Mouse (Mus musculus) lung, adult 2 months (tissue): Measurements from ENCODE around the gene Clint1. TPM values are rescaled to one million over a fixed set of nuclear protein-coding genes. Genes with fewer than 3 reads are reported as not detected.

ENCODE experiments used
- DNase-seq: peaks from one replicate; pipeline ENCODE4 v3.0.0; 2022
- H3K4me1 ChIP-seq: fragments of 200-500 bp; 2 replicates; pipeline ENCODE4 v1.6.1; 2011; ENCODE audit warnings: low read length; ENCODE audit not compliant: control insufficient read depth, insufficient read depth
- H3K4me3 ChIP-seq: fragments of 200-500 bp; replicated peaks from 2 replicates; pipeline ENCODE3; 2011; ENCODE audit warnings: low read depth, mild to moderate bottlenecking, control low read depth, low read length; ENCODE audit errors: extremely low read depth
- CTCF ChIP-seq: fragments of 200-500 bp; IDR thresholded peaks from 2 replicates; pipeline ENCODE4 v1.5.1; 2011; ENCODE audit warnings: mild to moderate bottlenecking, low read length, control low read depth; ENCODE audit not compliant: insufficient read depth
- POLR2A ChIP-seq: fragments of 200-500 bp; IDR thresholded peaks from 2 replicates; pipeline ENCODE4 v1.6.1; 2011; ENCODE audit warnings: low read depth, mild to moderate bottlenecking, control low read depth, low read length, borderline replicate concordance; ENCODE audit errors: extremely low read depth
- WGBS: fragments of 180-500 bp; shearing (Covaris S2); methylation state at CpG from one replicate; pipeline ENCODE4 v1.1.7; 2018; 5-methylcytosine and 5-hydroxymethylcytosine counted together
- polyA plus RNA-seq: library from polyadenylated mRNA; depleted of rRNA; stranded (reverse); fragments of >200 nt; gene quantifications from 2 replicates; pipeline ENCODE4 v1.2.3, GENCODE M21; 2012

The Clint1 gene
- polyA plus RNA-seq, 1 experiment, result 51.8 TPM

GRCm38 (mm10) chr11:45916196-45916595, 64.3 kb downstream of the Clint1 start:
- no peak for DNase-seq
- no peak for TF ChIP-seq CTCF
- Histone ChIP-seq H3K4me3 (no peak overlapping the region), H3K4me1 (no peaks in the 10 kb centered on the region)
- 80% methylated on average over 10 of the region's 10 CpGs for WGBS

DNA sequence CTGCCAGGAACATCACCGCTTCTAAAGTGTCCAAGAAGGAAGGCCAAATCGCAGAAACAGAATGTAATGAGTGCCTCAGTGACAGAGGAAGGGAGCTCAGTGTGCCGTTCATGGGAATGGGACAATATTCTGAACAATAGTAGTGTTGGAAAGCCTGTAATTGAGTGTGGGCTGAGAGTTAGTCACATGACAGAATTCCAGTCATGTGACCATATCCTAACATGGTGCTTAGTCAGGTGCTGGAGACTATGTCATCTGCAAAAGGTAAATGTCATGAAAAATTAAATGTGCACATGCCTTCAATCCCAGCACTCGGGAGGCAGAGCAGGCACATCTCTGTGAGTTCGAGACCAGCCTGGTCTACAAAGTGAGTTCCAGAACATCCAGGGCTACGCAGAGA, 66.2 kb downstream of the Clint1 start:
- Histone ChIP-seq H3K4me1 (no peaks in the 10 kb centered on the region), H3K4me3 (no peak overlapping the region)
- no peak for DNase-seq
- WGBS, result 88% methylated on average over 6 of the region's 6 CpGs
- TF ChIP-seq CTCF (no peak), POLR2A (no peak)

GRCm38 (mm10) chr11:45918836-45919235, 67.0 kb downstream of the Clint1 start:
- Histone ChIP-seq H3K4me3 (no peak overlapping the region), H3K4me1 (no peaks in the 10 kb centered on the region)
- DNase-seq, result no peak
- WGBS, result 74% methylated on average over 4 of the region's 4 CpGs
- TF ChIP-seq POLR2A (no peak), CTCF (no peak)

- TF ChIP-seq POLR2A (no peak), CTCF (no peak)
- DNase-seq, result no peak
- Histone ChIP-seq H3K4me3 (no peak overlapping the region), H3K4me1 (no peaks in the 10 kb centered on the region)
- WGBS, result 62% methylated on average over 8 of the region's 8 CpGs
Measured at GRCm38 (mm10) chr11:45921026-45921425, 69.2 kb downstream of the Clint1 start.

GRCm38 (mm10) chr11:45921480-45921898, 69.6 kb downstream of the Clint1 start:
- no peak overlapping the region for H3K4me3 ChIP-seq
- no peak for DNase-seq
- no peaks in the 10 kb centered on the region for H3K4me1 ChIP-seq
- 27% methylated on average over 10 of the region's 10 CpGs for WGBS
- no peak for TF ChIP-seq POLR2A
- no peak for TF ChIP-seq CTCF

DNA sequence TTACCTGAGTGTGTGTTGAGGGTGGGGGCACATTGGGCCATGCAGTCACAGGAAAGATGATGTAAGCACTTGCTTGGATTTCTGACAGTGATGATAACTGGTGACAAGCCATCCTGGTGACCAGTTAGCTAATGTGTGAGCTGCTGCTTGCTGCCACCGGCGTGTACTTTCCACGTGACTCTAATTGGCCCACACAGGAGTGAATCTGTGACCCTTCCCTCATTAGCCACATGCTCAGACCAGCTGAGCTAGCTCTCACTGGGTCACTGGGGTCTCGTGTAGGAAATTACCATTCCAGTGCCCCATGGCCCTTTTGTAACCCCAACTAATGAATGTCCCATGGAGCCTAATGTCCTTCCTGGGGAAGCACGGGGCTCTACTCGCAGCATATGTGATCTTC, 73.6 kb downstream of the Clint1 start:
- H3K4me1 ChIP-seq, result no peaks in the 10 kb centered on the region
- no peak for TF ChIP-seq POLR2A
- TF ChIP-seq CTCF, result no peak
- 73% methylated on average over 6 of the region's 6 CpGs for WGBS

GRCm38 (mm10) chr11:45926640-45927082, 74.8 kb downstream of the Clint1 start:
- peak; percentile 74 for DNase-seq
- Histone ChIP-seq H3K4me3 (peak overlapping the region; percentile 63), H3K4me1 (no peaks in the 10 kb centered on the region)
- 2% methylated on average over 9 of the region's 9 CpGs for WGBS
- no peak for TF ChIP-seq POLR2A
- TF ChIP-seq CTCF, result peak; percentile 94

More for the DNA sequence above, 73.6 kb downstream of the Clint1 start:
- no peak for DNase-seq
- H3K4me3 ChIP-seq, result no peak overlapping the region

DNA sequence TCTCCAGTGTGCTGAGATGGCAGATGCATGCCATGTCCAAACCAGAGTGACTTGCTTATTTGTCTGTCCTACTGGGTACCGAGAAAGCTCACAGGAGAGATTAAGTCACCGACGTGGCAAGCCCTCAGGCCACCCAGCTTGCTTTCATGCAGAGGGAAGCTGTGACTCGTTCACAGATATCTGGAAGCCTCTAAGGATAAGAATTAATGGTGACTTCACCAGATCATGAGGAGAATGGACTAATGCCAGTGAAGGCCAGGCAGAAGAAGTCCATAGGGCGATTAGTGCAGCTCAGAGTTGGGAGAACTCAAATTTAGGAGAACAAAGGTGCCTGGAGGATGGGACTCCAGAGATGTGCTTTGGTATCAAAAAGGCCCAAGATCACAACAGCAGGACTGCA, 75.6 kb downstream of the Clint1 start:
- 53% methylated on average over 5 of the region's 5 CpGs for WGBS
- Histone ChIP-seq H3K4me3 (no peak overlapping the region), H3K4me1 (no peaks in the 10 kb centered on the region)
- no peak for TF ChIP-seq POLR2A
- TF ChIP-seq CTCF, result no peak
- DNase-seq, result no peak

DNA sequence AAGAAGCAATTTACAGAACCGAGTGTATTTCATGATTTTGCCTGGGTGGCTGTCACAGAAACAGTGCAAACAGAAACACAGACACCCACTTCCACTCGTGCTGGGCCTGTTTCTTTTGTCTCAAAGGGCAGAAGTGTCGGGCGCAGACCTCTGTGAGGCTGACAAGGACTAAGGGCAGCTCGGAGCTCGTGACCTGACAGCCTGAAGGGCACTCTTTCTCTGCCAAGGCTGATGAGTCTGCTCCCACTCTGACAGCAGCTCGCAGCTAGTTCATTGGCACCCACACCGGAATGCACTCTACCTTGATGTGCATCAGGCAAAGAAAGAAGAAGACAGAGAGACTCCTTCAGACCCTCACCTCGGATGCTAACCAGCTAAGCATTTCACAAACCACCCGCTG, 77.7 kb downstream of the Clint1 start:
- no peak for TF ChIP-seq CTCF
- no peak for TF ChIP-seq POLR2A
- H3K4me1 ChIP-seq, result no peaks in the 10 kb centered on the region
- H3K4me3 ChIP-seq, result no peak overlapping the region
- DNase-seq, result no peak
- 85% methylated on average over 10 of the region's 10 CpGs for WGBS

DNA sequence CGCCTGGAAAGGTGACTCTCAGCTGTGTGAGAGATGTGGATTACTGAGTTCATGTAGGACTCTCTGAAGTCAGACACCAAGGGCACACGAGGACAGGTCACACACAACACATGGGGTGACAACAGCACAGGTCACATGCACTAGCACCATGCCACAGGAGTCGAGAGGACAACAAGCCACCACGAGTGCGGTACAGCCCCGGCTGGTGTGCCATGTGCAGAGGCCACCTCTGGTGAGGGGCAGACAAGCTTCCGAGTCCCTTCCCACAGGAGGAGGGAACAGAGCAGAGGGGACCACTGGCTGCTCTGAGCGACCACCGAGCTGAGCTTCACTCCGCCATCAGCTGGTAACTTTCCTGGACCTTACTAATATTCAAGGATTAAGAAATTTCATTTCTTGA, 80.9 kb downstream of the Clint1 start:
- WGBS, result 91% methylated on average over 10 of the region's 10 CpGs
- H3K4me1 ChIP-seq, result no peaks in the 10 kb centered on the region
- no peak overlapping the region for H3K4me3 ChIP-seq
- TF ChIP-seq POLR2A (no peak), CTCF (no peak)
- DNase-seq, result no peak
